Mouse (Mus musculus): Measurements from ENCODE around the gene 4933407L21Rik.

DNA sequence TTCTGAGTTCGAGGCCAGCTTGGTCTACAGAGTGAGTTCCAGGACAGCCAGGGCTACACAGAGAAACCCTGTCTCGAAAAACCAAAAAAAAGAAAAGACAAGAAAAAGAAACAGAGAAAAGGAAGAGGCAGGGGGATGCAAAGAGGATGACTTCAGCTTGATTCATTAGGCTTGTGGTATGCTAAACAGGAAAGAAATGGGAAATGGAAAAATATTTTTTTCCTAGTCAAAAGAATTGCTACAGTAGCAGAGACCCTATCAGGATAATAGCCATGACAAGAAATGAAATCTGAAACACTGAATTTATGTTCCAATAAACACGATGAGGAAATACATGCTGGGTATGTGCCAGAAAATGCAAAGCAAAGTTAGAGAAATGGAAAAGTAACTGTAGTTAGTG lies 26.9 kb downstream of the 4933407L21Rik start:
- no peak for TF ChIP-seq MAFK (IDR thresholded peaks at IDR 0.05; ENCODE audit: insufficient read depth, low read depth, low read length)
- no peak for TF ChIP-seq HCFC1 (IDR thresholded peaks at IDR 0.05; ENCODE audit: borderline replicate concordance, insufficient read depth, low read length)
- no peak for TF ChIP-seq CHD2 (IDR thresholded peaks at IDR 0.05; ENCODE audit: low read depth, low read length)
- no peak for TF ChIP-seq ZC3H11A (IDR thresholded peaks at IDR 0.05; ENCODE audit: borderline replicate concordance, low read depth, low read length)
